Mouse (Mus musculus): ENCODE data around the gene Slc35f2.

DNA sequence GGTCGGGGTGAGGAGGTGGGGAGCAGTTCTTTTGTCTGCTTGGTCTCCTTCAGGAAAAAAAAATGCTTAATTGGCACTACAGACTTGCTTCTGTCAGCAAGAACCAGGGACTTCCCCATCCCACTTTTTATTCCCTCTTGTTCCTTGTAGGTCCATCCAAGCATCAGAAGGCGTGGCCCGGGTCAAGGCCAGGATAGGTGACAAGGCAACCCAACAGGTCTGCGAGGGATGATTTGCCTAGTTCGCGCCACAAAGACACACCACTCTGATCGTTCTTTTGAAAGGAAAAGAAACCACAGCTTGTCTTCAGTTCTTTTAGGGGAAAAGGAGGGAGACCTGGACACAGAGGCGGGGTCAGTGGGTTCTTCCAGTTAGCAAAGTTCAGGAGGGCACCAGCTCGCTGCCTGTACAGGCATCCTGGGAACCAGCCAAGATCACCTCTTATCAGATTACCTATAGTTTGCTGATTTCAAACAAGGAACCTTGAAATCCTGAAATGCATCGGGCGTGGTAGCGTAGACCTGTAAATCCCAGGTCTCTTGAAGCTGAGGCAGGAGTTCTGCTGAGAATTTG, 481 bp upstream of the Slc35f2 start:
- TF ChIP-seq POLR2A (IDR thresholded peaks at IDR 0.05; ENCODE audit: borderline replicate concordance, low read depth, low read length) (no peak), CTCF (IDR thresholded peaks at IDR 0.05; ENCODE audit: low read depth, low read length) (no peak)
